Mouse (Mus musculus) intestine, embryonic 14.5 days (tissue): ENCODE results near the gene Erg. TPM values are rescaled to one million over a fixed set of nuclear protein-coding genes. Genes with fewer than 3 reads are reported as not detected.

Experiments used
- ATAC-seq: fragments of 200-750 bp; cut with Nextera tagmentation; replicated peaks from 2 replicates; pipeline ENCODE4 v1.8.0; 2017; ENCODE audit warnings: low read depth, moderate number of reproducible peaks, moderate TSS enrichment, moderate library complexity; ENCODE audit not compliant: low FRiP score, low TSS enrichment
- DNase-seq: peaks from one replicate; pipeline ENCODE4 v3.0.0-alpha.2; 2018; ENCODE audit warnings: low spot score
- H3K27ac ChIP-seq: fragments of 300-500 bp; sonication (generic); 2 replicates; pipeline ENCODE4 v1.5.1; 2014; ENCODE audit warnings: low read depth, mild to moderate bottlenecking, control low read depth
- H3K27me3 ChIP-seq: fragments of 300-500 bp; sonication (generic); replicated peaks from 2 replicates; pipeline ENCODE4 v1.6.1; 2014; ENCODE audit warnings: low read length, control low read depth; ENCODE audit not compliant: control insufficient read depth, insufficient read depth
- H3K36me3 ChIP-seq: fragments of 300-500 bp; sonication (generic); 2 replicates; pipeline ENCODE4 v1.6.1; 2014; ENCODE audit warnings: low read length, control low read depth; ENCODE audit not compliant: control insufficient read depth, insufficient read depth
- H3K4me1 ChIP-seq: fragments of 300-500 bp; sonication (generic); replicated peaks from 2 replicates; pipeline ENCODE4 v1.6.1; 2014; ENCODE audit warnings: low read length, control low read depth, mixed read lengths; ENCODE audit not compliant: control insufficient read depth, insufficient read depth
- H3K4me2 ChIP-seq: fragments of 300-500 bp; sonication (generic); 2 replicates; pipeline ENCODE4 v1.6.1; 2014; ENCODE audit warnings: low read length
- H3K4me3 ChIP-seq: fragments of 300-500 bp; sonication (generic); 2 replicates; pipeline ENCODE4 v1.5.1; 2014; ENCODE audit warnings: low read depth, low read length, control low read depth, mixed read lengths
- H3K9ac ChIP-seq: fragments of 300-500 bp; sonication (generic); 2 replicates; pipeline ENCODE4 v1.6.1; 2014; ENCODE audit warnings: mild to moderate bottlenecking, low read length
- H3K9me3 ChIP-seq: fragments of 300-500 bp; sonication (generic); 2 replicates; pipeline ENCODE4 v1.6.1; 2016; ENCODE audit warnings: low read length, control low read depth; ENCODE audit not compliant: control insufficient read depth
- WGBS: fragments of 180-500 bp; shearing (Covaris S2); extraction: QIAGEN DNeasy Blood & Tissue Kit; methylation state at CpG from one replicate; pipeline ENCODE4 v1.1.7; 2014; 5-methylcytosine and 5-hydroxymethylcytosine counted together
- polyA plus RNA-seq: library from polyadenylated mRNA; unstranded; fragments of >200 nt; fragmentation: Nextera tagmentation; extraction: Ambion mirVana; gene quantifications from 2 replicates; pipeline ENCODE4 v1.2.1, GENCODE M21; 2014

Gene Erg
- polyA plus RNA-seq, 1 experiment from 2014 or later, result 2.8 TPM

- ATAC-seq (no peak), DNase-seq (no peak)
- 0 out of 2 replicates have a peak, but pooled peaks cover 3% of the 10 kb centered on the region for H3K4me1 ChIP-seq
- no peak overlapping the region for H3K4me3 ChIP-seq
- H3K36me3 ChIP-seq, result no peaks in the 10 kb centered on the region
- H3K27ac ChIP-seq, result no peak overlapping the region
- WGBS, result 69% methylated on average over 4 of the region's 4 CpGs
- H3K9ac ChIP-seq, result no peak overlapping the region
- H3K27me3 ChIP-seq, result no peaks in the 10 kb centered on the region
- no peak overlapping the region for H3K4me2 ChIP-seq
- H3K9me3 ChIP-seq, result 0 out of 2 replicates have a peak, but pooled peaks cover 6% of the 10 kb centered on the region
Measured at GRCm38 (mm10) chr16:95388811-95389529, 197.4 kb downstream of the Erg start.

- H3K27me3 ChIP-seq, result no peaks in the 10 kb centered on the region
- H3K9me3 ChIP-seq, result 0 out of 2 replicates have a peak, but pooled peaks cover 6% of the 10 kb centered on the region
- H3K9ac ChIP-seq, result no peak overlapping the region
- no peak overlapping the region for H3K4me2 ChIP-seq
- ATAC-seq, result no peak
- 0 out of 2 replicates have a peak, but pooled peaks cover 3% of the 10 kb centered on the region for H3K4me1 ChIP-seq
- no peaks in the 10 kb centered on the region for H3K36me3 ChIP-seq
- no peak for DNase-seq
- WGBS, result 85% methylated on average over 5 of the region's 5 CpGs
- H3K4me3 ChIP-seq, result no peak overlapping the region
- H3K27ac ChIP-seq, result no peak overlapping the region
Measured at GRCm38 (mm10) chr16:95388292-95388691, 198.1 kb downstream of the Erg start.

DNA sequence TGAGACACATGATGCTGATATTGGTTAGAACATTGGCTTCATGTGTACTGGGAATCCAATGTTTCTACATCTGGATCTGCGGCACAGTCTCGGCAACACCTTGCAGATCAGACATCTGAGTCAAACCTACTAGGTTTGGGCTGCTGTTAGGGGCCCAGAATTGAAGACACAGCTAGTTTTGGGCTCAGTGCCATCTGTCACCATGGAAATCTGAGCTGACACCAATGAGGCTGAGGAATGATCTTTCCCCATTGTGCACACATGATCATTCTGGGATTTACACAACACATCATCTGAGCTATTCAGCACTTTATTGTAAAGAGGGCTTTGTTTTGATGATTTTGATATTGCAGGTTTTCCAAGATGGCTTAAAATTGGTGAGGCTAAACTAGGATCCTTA is 199.4 kb downstream of the Erg start:
- Histone ChIP-seq H3K27ac (no peak overlapping the region), H3K4me3 (no peak overlapping the region), H3K9ac (no peak overlapping the region), H3K4me1 (0 out of 2 replicates have a peak, but pooled peaks cover 3% of the 10 kb centered on the region), H3K27me3 (no peaks in the 10 kb centered on the region), H3K4me2 (no peak overlapping the region), H3K9me3 (0 out of 2 replicates have a peak, but pooled peaks cover 6% of the 10 kb centered on the region), H3K36me3 (no peaks in the 10 kb centered on the region)
- ATAC-seq (no peak), DNase-seq (no peak)
- 100% methylated on average over 2 of the region's 2 CpGs for WGBS

- 89% methylated on average over 7 of the region's 7 CpGs for WGBS
- H3K27ac ChIP-seq, result no peak overlapping the region
- no peak for DNase-seq
Measured at GRCm38 (mm10) chr16:95385299-95385973, 201.0 kb downstream of the Erg start.

GRCm38 (mm10) chr16:95384590-95385148 is 201.7 kb downstream of the Erg start:
- 92% methylated on average over 9 of the region's 9 CpGs for WGBS
- 0 out of 2 replicates have a peak, but pooled peaks cover 6% of the 10 kb centered on the region for H3K9me3 ChIP-seq

More at GRCm38 (mm10) chr16:95385299-95385973, 201.0 kb downstream of the Erg start:
- no peak for ATAC-seq
- Histone ChIP-seq H3K9ac (no peak overlapping the region), H3K4me2 (no peak overlapping the region), H3K9me3 (0 out of 2 replicates have a peak, but pooled peaks cover 6% of the 10 kb centered on the region), H3K36me3 (no peaks in the 10 kb centered on the region), H3K4me3 (no peak overlapping the region), H3K4me1 (0 out of 2 replicates have a peak, but pooled peaks cover 3% of the 10 kb centered on the region), H3K27me3 (no peaks in the 10 kb centered on the region)

GRCm38 (mm10) chr16:95382251-95382650 is 204.1 kb downstream of the Erg start:
- Histone ChIP-seq H3K9me3 (0 out of 2 replicates have a peak, but pooled peaks cover 6% of the 10 kb centered on the region), H3K27me3 (no peaks in the 10 kb centered on the region), H3K4me3 (no peak overlapping the region), H3K9ac (no peak overlapping the region), H3K4me1 (no peaks in the 10 kb centered on the region; the same call in 1 of the 2 replicates), H3K36me3 (no peaks in the 10 kb centered on the region), H3K4me2 (no peak overlapping the region), H3K27ac (no peak overlapping the region)
- DNase-seq (no peak), ATAC-seq (no peak)
- 14% methylated on average over 5 of the region's 5 CpGs for WGBS

More at GRCm38 (mm10) chr16:95384590-95385148, 201.7 kb downstream of the Erg start:
- H3K9ac ChIP-seq, result no peak overlapping the region
- H3K36me3 ChIP-seq, result no peaks in the 10 kb centered on the region
- DNase-seq (no peak), ATAC-seq (no peak)
- no peak overlapping the region for H3K4me3 ChIP-seq
- H3K4me2 ChIP-seq, result no peak overlapping the region
- no peaks in the 10 kb centered on the region for H3K27me3 ChIP-seq
- 0 out of 2 replicates have a peak, but pooled peaks cover 3% of the 10 kb centered on the region for H3K4me1 ChIP-seq
- H3K27ac ChIP-seq, result no peak overlapping the region

GRCm38 (mm10) chr16:95376834-95377233 is 209.6 kb downstream of the Erg start:
- DNase-seq (no peak), ATAC-seq (no peak)
- Histone ChIP-seq H3K27ac (no peak overlapping the region), H3K9me3 (no peaks in the 10 kb centered on the region), H3K4me3 (no peak overlapping the region), H3K36me3 (no peaks in the 10 kb centered on the region), H3K9ac (no peak overlapping the region), H3K4me2 (no peak overlapping the region), H3K27me3 (no peaks in the 10 kb centered on the region), H3K4me1 (peaks cover 14% of the 10 kb centered on the region)
- 49% methylated on average over 7 of the region's 7 CpGs for WGBS

DNA sequence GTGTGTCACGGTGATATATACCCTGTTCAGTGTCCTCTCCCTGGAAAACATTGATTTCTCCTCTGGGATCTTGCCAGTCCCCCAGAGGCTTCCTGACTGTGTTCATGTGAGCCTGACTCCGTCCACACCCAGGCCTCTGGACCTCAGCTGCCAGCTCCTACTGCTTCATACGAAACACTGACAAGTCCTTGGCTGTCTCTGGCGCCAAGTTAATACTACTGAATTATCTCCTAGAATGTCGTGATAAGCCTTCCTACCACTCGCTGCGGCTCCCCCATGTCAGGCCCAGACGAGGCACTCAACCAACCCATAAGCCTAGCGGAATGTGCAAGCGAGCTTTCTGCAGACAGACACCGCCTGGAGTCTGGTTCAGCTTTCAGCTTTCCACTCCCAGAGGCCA is 210.0 kb downstream of the Erg start:
- Histone ChIP-seq H3K27ac (peak overlapping the region; percentile 47; the same call in 1 of the 2 replicates), H3K9ac (no peak overlapping the region), H3K4me1 (peaks cover 14% of the 10 kb centered on the region), H3K9me3 (no peaks in the 10 kb centered on the region), H3K36me3 (no peaks in the 10 kb centered on the region), H3K4me2 (no peak overlapping the region), H3K4me3 (no peak overlapping the region), H3K27me3 (no peaks in the 10 kb centered on the region)
- no peak for DNase-seq
- ATAC-seq, result no peak
- 35% methylated on average over 11 of the region's 11 CpGs for WGBS
